Comparison of ENCODE assay signal across 11 mouse cellular contexts in the genomic region with DNA sequence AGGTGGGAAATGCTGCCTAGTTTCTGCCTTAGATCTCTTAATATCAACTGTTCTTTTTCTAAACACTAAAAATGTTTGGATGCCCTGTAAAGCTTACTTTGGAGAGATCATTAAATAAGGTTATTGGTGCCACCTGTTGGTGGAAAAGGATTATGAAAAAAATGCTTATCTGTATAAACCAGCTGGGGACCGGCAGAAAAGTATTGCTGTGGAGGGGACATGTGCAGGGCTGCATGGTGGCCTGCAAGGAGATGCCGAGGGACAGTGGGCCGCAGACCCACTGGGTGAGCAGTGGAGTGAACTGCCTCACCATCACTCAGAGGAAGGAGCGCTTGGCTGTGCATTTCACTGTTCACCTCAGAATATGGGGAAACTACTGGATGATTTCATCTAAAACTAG. TPM values are rescaled to one million over a fixed set of nuclear protein-coding genes. Genes with fewer than 3 reads are reported as not detected.
DNase-seq lines count a peak whose midpoint lies in the region; ATAC-seq and TF ChIP-seq lines count a peak whose summit lies in the region.
"Had no signal": no experiment of that assay in that cellular context is flagged by ENCODE, and none has a peak within 500 bp of the region (broad histone marks: within the 10 kb centered on the region; RNA-seq: fewer than 3 reads in every experiment).

No protein-coding gene starts in this region.

- intact Hi-C loops in heart, adult 2 months (cut with DNase I) = loop anchor here (2.0 to 10.0 kb wide), 2 partner anchors 153 to 303 kb away; no protein-coding TSS in a partner anchor

- TF ChIP-seq EP300 in heart, adult 2 months (IDR thresholded peaks at IDR 0.05; ENCODE audit: insufficient read depth, low read depth, low read length) = no peak

- TF ChIP-seq POLR2A in heart, adult 2 months (IDR thresholded peaks at IDR 0.05; ENCODE audit: insufficient read depth, low read depth, low read length) = no peak

- no peak for DNase-seq in heart, adult 2 months
- no peak for DNase-seq in midbrain, embryonic 11.5 days (ENCODE audit: low spot score, missing footprints)
- DNase-seq in embryo, embryonic 10.5 days (ENCODE audit: low spot score) = peak; percentile 59
- no peak for DNase-seq in left cerebral cortex, adult 11 months (ENCODE audit: low spot score)
- no peak for DNase-seq in adrenal gland, postnatal 14 days
- DNase-seq: kidney, postnatal 10 days had no signal

- 38% methylated on average over 4 of the region's 4 CpGs for WGBS in heart, adult 2 months
- 61% methylated on average over 4 of the region's 4 CpGs for WGBS in heart, embryonic 11.5 days (ENCODE audit: insufficient replicate concordance)
- 76% methylated on average over 4 of the region's 4 CpGs for WGBS in midbrain, embryonic 13.5 days
- WGBS in midbrain, embryonic 11.5 days = 84% methylated on average over 4 of the region's 4 CpGs
- 71% methylated on average over 4 of the region's 4 CpGs for WGBS in neural tube, embryonic 15.5 days

- H3K4me3 ChIP-seq in heart, adult 2 months = no peak overlapping the region
- no peak overlapping the region for H3K4me3 ChIP-seq in heart, embryonic 11.5 days (ENCODE audit: low read depth, low read length)
- no peak overlapping the region for H3K4me3 ChIP-seq in midbrain, embryonic 13.5 days (replicated peaks)
- no peak overlapping the region for H3K4me3 ChIP-seq in midbrain, embryonic 11.5 days (ENCODE audit: low read depth, low read length)
- H3K4me3 ChIP-seq in neural tube, embryonic 15.5 days (replicated peaks) = no peak overlapping the region

- ATAC-seq in heart, embryonic 11.5 days (replicated peaks; ENCODE audit: insufficient number of reproducible peaks, low FRiP score, low TSS enrichment) = no peak
- ATAC-seq in midbrain, embryonic 13.5 days = peak; percentile 66
- no peak for ATAC-seq in midbrain, embryonic 11.5 days (ENCODE audit: low FRiP score)
- peak; percentile 29 for ATAC-seq in neural tube, embryonic 15.5 days (ENCODE audit: low FRiP score)

- peaks cover 1% of the 10 kb centered on the region; the same call in 1 of the 2 replicates for H3K4me1 ChIP-seq in heart, adult 2 months (ENCODE audit: control insufficient read depth, insufficient read depth, low read length)
- no peaks in the 10 kb centered on the region for H3K4me1 ChIP-seq in heart, embryonic 11.5 days (ENCODE audit: control insufficient read depth, insufficient read depth, low read length)
- peaks cover 14% of the 10 kb centered on the region for H3K4me1 ChIP-seq in midbrain, embryonic 13.5 days (replicated peaks)
- H3K4me1 ChIP-seq in midbrain, embryonic 11.5 days (ENCODE audit: control insufficient read depth, insufficient read depth, low read length) = peaks cover 4% of the 10 kb centered on the region; the same call in 1 of the 2 replicates
- peaks cover 6% of the 10 kb centered on the region; the same call in 1 of the 2 replicates for H3K4me1 ChIP-seq in neural tube, embryonic 15.5 days

- H3K36me3 ChIP-seq in heart, adult 2 months (ENCODE audit: control insufficient read depth, insufficient read depth, low read length) = no peaks in the 10 kb centered on the region
- H3K36me3 ChIP-seq in heart, embryonic 11.5 days (ENCODE audit: control insufficient read depth, insufficient read depth, low read length) = no peaks in the 10 kb centered on the region
- peaks cover 8% of the 10 kb centered on the region for H3K36me3 ChIP-seq in midbrain, embryonic 13.5 days
- no peaks in the 10 kb centered on the region for H3K36me3 ChIP-seq in midbrain, embryonic 11.5 days (ENCODE audit: control insufficient read depth, insufficient read depth, low read length)
- H3K36me3 ChIP-seq in neural tube, embryonic 15.5 days = no peaks in the 10 kb centered on the region

- no peak overlapping the region for H3K4me2 ChIP-seq in heart, embryonic 11.5 days
- no peak overlapping the region for H3K4me2 ChIP-seq in midbrain, embryonic 13.5 days (replicated peaks)
- no peak overlapping the region for H3K4me2 ChIP-seq in midbrain, embryonic 11.5 days
- H3K4me2 ChIP-seq in neural tube, embryonic 15.5 days = no peak overlapping the region

- H3K9me3 ChIP-seq in heart, embryonic 11.5 days (replicated peaks; ENCODE audit: control insufficient read depth, low read length) = no peaks in the 10 kb centered on the region
- H3K9me3 ChIP-seq in midbrain, embryonic 13.5 days = no peaks in the 10 kb centered on the region
- H3K9me3 ChIP-seq in midbrain, embryonic 11.5 days (ENCODE audit: control insufficient read depth, low read length) = no peaks in the 10 kb centered on the region
- H3K9me3 ChIP-seq in neural tube, embryonic 15.5 days (replicated peaks) = no peaks in the 10 kb centered on the region

- no peak overlapping the region for H3K9ac ChIP-seq in heart, adult 2 months (ENCODE audit: low read depth, low read length)
- H3K9ac ChIP-seq in heart, embryonic 11.5 days (ENCODE audit: low read depth, low read length) = no peak overlapping the region
- no peak overlapping the region for H3K9ac ChIP-seq in midbrain, embryonic 13.5 days (replicated peaks)
- H3K9ac ChIP-seq in midbrain, embryonic 11.5 days (ENCODE audit: low read length) = no peak overlapping the region
- no peak overlapping the region for H3K9ac ChIP-seq in neural tube, embryonic 15.5 days (replicated peaks)

- no peaks in the 10 kb centered on the region for H3K27me3 ChIP-seq in heart, adult 2 months (ENCODE audit: control insufficient read depth, insufficient read depth, low read length)
- H3K27me3 ChIP-seq in heart, embryonic 11.5 days (ENCODE audit: control insufficient read depth, insufficient read depth, low read length) = no peaks in the 10 kb centered on the region
- H3K27me3 ChIP-seq in midbrain, embryonic 13.5 days = no peaks in the 10 kb centered on the region
- no peaks in the 10 kb centered on the region for H3K27me3 ChIP-seq in midbrain, embryonic 11.5 days (ENCODE audit: control insufficient read depth, insufficient read depth, low read length)
- no peaks in the 10 kb centered on the region for H3K27me3 ChIP-seq in neural tube, embryonic 15.5 days (replicated peaks)

- no peak overlapping the region for H3K27ac ChIP-seq in heart, adult 2 months
- H3K27ac ChIP-seq in heart, embryonic 11.5 days (ENCODE audit: low read depth, low read length) = no peak overlapping the region
- H3K27ac ChIP-seq in midbrain, embryonic 13.5 days = no peak overlapping the region
- H3K27ac ChIP-seq in midbrain, embryonic 11.5 days (ENCODE audit: low read depth, low read length) = no peak overlapping the region
- H3K27ac ChIP-seq in neural tube, embryonic 15.5 days (replicated peaks) = no peak overlapping the region
- H3K27ac ChIP-seq: macrophage had no signal

- TF ChIP-seq CTCF in heart, adult 2 months (IDR thresholded peaks at IDR 0.05) = peak; percentile 60

- H3K79me2 ChIP-seq in heart, adult 2 months (replicated peaks; ENCODE audit: control insufficient read depth, insufficient read depth, low read length) = no peaks in the 10 kb centered on the region

RNA-seq across cellular contexts. Expression of gene Gldc, which starts 47.1 kb away (rescaled TPM):
- total RNA-seq in heart, adult 2 months (2021) = under 1 TPM; 0.26 to 0.30 TPM
- 0.14 and 0.29 TPM in 2 replicates for polyA plus RNA-seq in heart, adult 2 months (2012; rRNA removed)
- polyA plus RNA-seq in heart, embryonic 11.5 days (2014; fragmentation: Nextera tagmentation; extraction: Ambion mirVana) = 5.0 and 5.6 TPM in 2 replicates
- 10.6 and 11.4 TPM in 2 replicates for polyA plus RNA-seq in midbrain, embryonic 13.5 days (2015; fragmentation: Nextera tagmentation; extraction: Ambion mirVana)
- 18.2 and 20.3 TPM in 2 replicates for polyA plus RNA-seq in midbrain, embryonic 11.5 days (2014; fragmentation: Nextera tagmentation; extraction: Ambion mirVana)
- 5.0 and 5.2 TPM in 2 replicates for polyA plus RNA-seq in neural tube, embryonic 15.5 days (2015; fragmentation: Nextera tagmentation; extraction: Ambion mirVana)
- total RNA-seq in adrenal gland, postnatal 14 days (2021) = 1.7 and 15.3 TPM in 2 replicates
- polyA plus RNA-seq: spleen, adult 2 months had no signal

Comparison
In these comparisons a context has a peak if more than half of its experiments do, and no peak if none do; other contexts are left out.
1. ATAC-seq: peak in midbrain, embryonic 13.5 days (single experiment) and neural tube, embryonic 15.5 days (single experiment); none in heart, embryonic 11.5 days (single experiment) and midbrain, embryonic 11.5 days (single experiment).